In the genomic region with DNA sequence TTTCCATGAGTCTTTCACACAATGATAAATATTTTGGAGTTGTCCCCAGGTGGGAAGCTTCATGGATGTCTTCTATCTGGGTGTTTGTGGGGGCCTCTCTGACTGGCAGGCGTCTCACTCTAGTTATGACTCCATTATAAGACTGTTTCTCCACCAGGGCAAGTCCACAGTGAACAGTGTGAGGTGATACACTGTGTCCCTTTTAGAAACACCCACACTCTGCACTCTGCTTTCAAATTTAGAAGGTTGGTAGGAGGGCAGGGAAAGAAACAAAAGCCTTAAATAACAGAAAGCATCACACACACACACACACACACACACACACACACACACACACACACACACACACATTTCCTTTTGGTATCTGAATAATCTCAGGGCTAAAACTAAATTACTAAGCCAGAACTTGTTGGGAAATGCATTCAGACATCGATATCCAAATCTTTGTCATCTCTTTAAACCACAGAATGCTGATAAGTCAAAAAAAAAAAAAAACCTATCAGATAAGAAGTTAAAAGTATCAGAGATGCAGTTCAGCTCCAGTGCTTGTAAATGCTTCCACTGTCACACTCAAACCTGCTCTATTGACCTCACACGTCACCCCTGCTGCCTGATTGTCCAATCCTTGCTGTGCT, we compare ENCODE assay signal across 21 mouse cellular contexts. TPM values are rescaled to one million over a fixed set of nuclear protein-coding genes. Genes with fewer than 3 reads are reported as not detected.
DNase-seq lines count a peak whose midpoint lies in the region; ATAC-seq lines count a peak whose summit lies in the region.
"Had no signal": no experiment of that assay in that cellular context is flagged by ENCODE, and none has a peak within 500 bp of the region (broad histone marks: within the 10 kb centered on the region; RNA-seq: fewer than 3 reads in every experiment).

No protein-coding gene starts in this region.

- WGBS in hindbrain, embryonic 11.5 days, result 81% methylated on average over 3 of the region's 3 CpGs

- H3K4me2 ChIP-seq in hindbrain, embryonic 11.5 days (replicated peaks; ENCODE audit: low read depth, low read length), result no peak overlapping the region
- H3K4me2 ChIP-seq: embryonic facial prominence, embryonic 12.5 days; heart, embryonic 13.5 days; hindbrain, embryonic 15.5 days had no signal

- H3K36me3 ChIP-seq in hindbrain, embryonic 11.5 days (ENCODE audit: control insufficient read depth, insufficient read depth, low read length), result no peaks in the 10 kb centered on the region
- H3K36me3 ChIP-seq: embryonic facial prominence, embryonic 12.5 days; heart, embryonic 13.5 days; hindbrain, embryonic 15.5 days had no signal

- peak; percentile 49 for ATAC-seq in inflammation-experienced regulatory T-cells, adult 6 months
- no peak for ATAC-seq in hindbrain, embryonic 11.5 days (ENCODE audit: low FRiP score)
- ATAC-seq: forebrain, embryonic 16.5 days had no signal

- H3K4me1 ChIP-seq in hindbrain, embryonic 11.5 days (replicated peaks; ENCODE audit: control insufficient read depth, insufficient read depth, low read length), result no peaks in the 10 kb centered on the region
- H3K4me1 ChIP-seq: embryonic facial prominence, embryonic 12.5 days; heart, embryonic 13.5 days; hindbrain, embryonic 15.5 days had no signal

- H3K9ac ChIP-seq in hindbrain, embryonic 11.5 days (ENCODE audit: low read depth, low read length), result no peak overlapping the region
- H3K9ac ChIP-seq: embryonic facial prominence, embryonic 12.5 days; heart, embryonic 13.5 days; hindbrain, embryonic 15.5 days had no signal

- H3K4me3 ChIP-seq in hindbrain, embryonic 11.5 days (ENCODE audit: low read depth, low read length), result no peak overlapping the region
- H3K4me3 ChIP-seq: embryonic facial prominence, embryonic 12.5 days; gastrocnemius, adult 2 months; heart, embryonic 13.5 days; hindbrain, embryonic 15.5 days had no signal

- no peak overlapping the region for H3K27ac ChIP-seq in hindbrain, embryonic 11.5 days (ENCODE audit: low read depth, low read length)
- H3K27ac ChIP-seq: embryonic facial prominence, embryonic 12.5 days; gastrocnemius, adult 2 months; heart, embryonic 13.5 days; hindbrain, embryonic 15.5 days had no signal

- H3K27me3 ChIP-seq in hindbrain, embryonic 11.5 days (ENCODE audit: control insufficient read depth, insufficient read depth, low read length), result no peaks in the 10 kb centered on the region
- H3K27me3 ChIP-seq: embryonic facial prominence, embryonic 12.5 days; heart, embryonic 13.5 days; hindbrain, embryonic 15.5 days had no signal

- H3K9me3 ChIP-seq in hindbrain, embryonic 11.5 days (ENCODE audit: control insufficient read depth, low read length), result no peaks in the 10 kb centered on the region
- H3K9me3 ChIP-seq: embryonic facial prominence, embryonic 12.5 days; heart, embryonic 13.5 days; hindbrain, embryonic 15.5 days had no signal

- peak; percentile 55 for DNase-seq in 416B (ENCODE audit: low read depth)
- peak; percentile 27 for DNase-seq in CD4-positive, CD25-positive, alpha-beta regulatory T cell, adult 2 months (ENCODE audit: low read depth, low spot score)
- peak; percentile 66 for DNase-seq in brain, adult 2 months (ENCODE audit: low read depth, low spot score)
- DNase-seq in spleen, adult 12 weeks (ENCODE audit: low spot score), result no peak
- DNase-seq in heart, postnatal 4 days, result no peak
- no peak for DNase-seq in kidney, postnatal 36 days
- DNase-seq in hindbrain, embryonic 11.5 days (ENCODE audit: low spot score), result no peak
- DNase-seq: adrenal gland, postnatal 10 days; cerebellum, adult 2 months; cerebellum, postnatal 10 days; embryo, embryonic 11 days; gastrocnemius, adult 2 months; gastrocnemius, postnatal 25 days; heart, adult 11 months; heart, postnatal 36 days; kidney, adult 11 months had no signal

RNA-seq across cellular contexts. Expression of gene Slc9a9, which starts 8.4 kb away (rescaled TPM):
- 10 to 100 TPM; 36.4 to 65.4 (median 52.3) TPM for polyA plus RNA-seq in inflammation-experienced regulatory T-cells, adult 6 months (2017; shearing (Covaris generic))
- 1 to 10 TPM; 2.6 to 2.7 TPM for total RNA-seq in heart, postnatal 4 days (2021)
- 3.5 and 3.8 TPM in 2 replicates for polyA plus RNA-seq in hindbrain, embryonic 11.5 days (2014; fragmentation: Nextera tagmentation; extraction: Ambion mirVana)

Comparison
In these comparisons a context has a peak if more than half of its experiments do, and no peak if none do; other contexts are left out.
1. DNase-seq: peak in 416B (single experiment), CD4-positive, CD25-positive, alpha-beta regulatory T cell, adult 2 months (single experiment) and brain, adult 2 months (single experiment); none in spleen, adult 12 weeks (single experiment), heart, postnatal 4 days (single experiment), kidney, postnatal 36 days (0 of 2) and hindbrain, embryonic 11.5 days (single experiment).